In the genomic region with DNA sequence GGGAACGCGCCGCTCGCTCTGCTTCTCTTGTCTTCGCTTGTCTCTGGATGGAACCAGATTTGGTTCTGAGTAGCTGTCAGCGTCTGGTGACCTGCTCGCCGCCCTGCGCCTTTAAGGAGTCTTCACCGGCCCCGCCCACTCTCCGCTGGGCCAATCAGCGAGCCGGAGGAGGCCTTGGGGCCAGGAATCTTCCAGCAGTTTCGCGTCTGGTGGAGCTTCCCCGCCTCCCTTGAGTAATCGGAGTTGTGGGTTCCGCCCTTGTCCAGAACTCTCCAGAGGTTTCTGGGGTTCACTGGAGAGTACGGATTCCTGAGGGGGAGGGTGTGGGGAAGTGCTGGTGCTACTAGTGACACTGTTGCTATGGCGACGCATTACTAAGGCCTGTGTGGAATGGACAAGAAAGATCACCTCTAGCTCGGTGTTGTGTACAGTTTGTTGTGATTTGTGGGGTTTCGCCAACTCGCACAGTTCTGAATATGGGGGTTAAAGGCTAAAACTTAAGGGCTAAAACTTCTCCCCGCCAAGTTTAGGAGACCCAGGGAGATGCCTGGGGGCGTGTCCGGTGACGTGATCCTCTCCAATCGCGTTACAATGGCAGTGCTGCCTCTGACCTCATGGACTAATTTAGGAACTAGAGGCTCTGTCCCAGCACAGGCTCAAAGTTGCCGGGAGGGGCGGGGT, we compare ENCODE assay signal across 8 mouse cellular contexts. TPM values are rescaled to one million over a fixed set of nuclear protein-coding genes. Genes with fewer than 3 reads are reported as not detected.
A peak's percentile ranks its signal among the peaks of the same experiment; 100 is the strongest.
DNase-seq lines count a peak whose midpoint lies in the region; ATAC-seq and TF ChIP-seq lines count a peak whose summit lies in the region.
"Not testable (repeated sequence)": the region's sequence is repeated elsewhere in the genome, so short reads cannot be mapped to it uniquely, and the experiment has no call there.

TSS of gene Hspa1a (minus strand) at position 88 of the 681 bp plus-strand sequence.
TSS of gene Hspa1l (plus strand) at position 635 of the 681 bp plus-strand sequence.

- peak within 1 kb of the TSS; percentile 44 for H3K4me3 ChIP-seq in forebrain, embryonic 16.5 days (replicated peaks; ENCODE audit: low read length)
- H3K4me3 ChIP-seq in liver, embryonic 11.5 days (ENCODE audit: low read depth, low read length), result peak within 1 kb of the TSS; percentile 44
- H3K4me3 ChIP-seq in midbrain, postnatal 0 days (ENCODE audit: low read depth, low read length), result peak within 1 kb of the TSS; percentile 37

- peak; percentile 81 for DNase-seq in cerebellum, adult 8-10 months
- peak; percentile 91 for DNase-seq in heart, postnatal 10 days
- DNase-seq in kidney, postnatal 25 days, result peak; percentile 90 to 94
- peak; percentile 71 for DNase-seq in liver, embryonic 11.5 days (ENCODE audit: low spot score)
- DNase-seq in midbrain, postnatal 0 days (ENCODE audit: low spot score), result peak; percentile 78
- peak; percentile 54 to 63 for DNase-seq in spleen, adult 18-20 months

- H3K9me3 ChIP-seq in forebrain, embryonic 16.5 days (ENCODE audit: control insufficient read depth, low read length); liver, embryonic 11.5 days (ENCODE audit: control insufficient read depth, low read length); midbrain, postnatal 0 days (ENCODE audit: low read length): not testable (repeated sequence)

- 0 out of 2 replicates have a peak within 1 kb of the TSS, but pooled peaks have one; percentile 25 for H3K9ac ChIP-seq in forebrain, embryonic 16.5 days (replicated peaks; ENCODE audit: low read depth, low read length)
- peak within 1 kb of the TSS; percentile 34; the same call in 1 of the 2 replicates for H3K9ac ChIP-seq in liver, embryonic 11.5 days (ENCODE audit: low read depth, low read length)
- H3K9ac ChIP-seq in midbrain, postnatal 0 days (replicated peaks; ENCODE audit: low read length, poor library complexity, severe bottlenecking), result not testable (repeated sequence)

- not testable (repeated sequence) for H3K27ac ChIP-seq in forebrain, embryonic 16.5 days (ENCODE audit: low read length); liver, embryonic 11.5 days (ENCODE audit: low read depth, low read length)
- 0 out of 2 replicates have a peak within 1 kb of the TSS, but pooled peaks have one; percentile 26 for H3K27ac ChIP-seq in midbrain, postnatal 0 days (ENCODE audit: low read depth, low read length)

- H3K27me3 ChIP-seq in forebrain, embryonic 16.5 days (replicated peaks; ENCODE audit: control insufficient read depth, insufficient read depth, low read length), result peaks cover 18% of the 10 kb centered on the region
- H3K27me3 ChIP-seq in liver, embryonic 11.5 days (replicated peaks; ENCODE audit: control insufficient read depth, insufficient read depth, low read length), result peaks cover 40% of the 10 kb centered on the region
- H3K27me3 ChIP-seq in midbrain, postnatal 0 days (ENCODE audit: insufficient read depth, low read length), result peaks cover 18% of the 10 kb centered on the region

- not testable (repeated sequence) for TF ChIP-seq CTCF in midbrain, postnatal 0 days (IDR thresholded peaks at IDR 0.05)

- H3K4me1 ChIP-seq in forebrain, embryonic 16.5 days (replicated peaks; ENCODE audit: control insufficient read depth, insufficient read depth, low read length); liver, embryonic 11.5 days (replicated peaks; ENCODE audit: control insufficient read depth, insufficient read depth, low read length); midbrain, postnatal 0 days (ENCODE audit: insufficient read depth, low read length): not testable (repeated sequence)

- H3K4me2 ChIP-seq in forebrain, embryonic 16.5 days (ENCODE audit: low read length), result peak within 1 kb of the TSS; percentile 64
- peak within 1 kb of the TSS; percentile 87 for H3K4me2 ChIP-seq in liver, embryonic 11.5 days
- H3K4me2 ChIP-seq in midbrain, postnatal 0 days (ENCODE audit: low read depth, low read length, poor library complexity, severe bottlenecking), result peak within 1 kb of the TSS; percentile 64

- ATAC-seq in CD4-positive, CD25-positive, alpha-beta regulatory T cell, adult 4 months, result peak; percentile 95
- ATAC-seq in forebrain, embryonic 16.5 days, result peak; percentile 95
- peak; percentile 94 for ATAC-seq in liver, embryonic 11.5 days (replicated peaks; ENCODE audit: low FRiP score)
- ATAC-seq in midbrain, postnatal 0 days (ENCODE audit: low FRiP score), result peak; percentile 93

- not testable (repeated sequence) for H3K36me3 ChIP-seq in forebrain, embryonic 16.5 days (ENCODE audit: control insufficient read depth, insufficient read depth); liver, embryonic 11.5 days (ENCODE audit: control insufficient read depth, insufficient read depth, low read length); midbrain, postnatal 0 days (ENCODE audit: insufficient read depth, low read length)

- intact Hi-C loops in heart, postnatal 10 days (cut with DNase I), result not testable (repeated sequence)

- under 1% methylated on average over 31 of the region's 33 CpGs for WGBS in forebrain, embryonic 16.5 days
- WGBS in liver, embryonic 11.5 days, result 2% methylated on average over 25 of the region's 33 CpGs
- WGBS in midbrain, postnatal 0 days, result under 1% methylated on average over 25 of the region's 33 CpGs

RNA-seq across cellular contexts. Expression of gene Hspa1a, which starts in this region (rescaled TPM):
- polyA plus RNA-seq in CD4-positive, CD25-positive, alpha-beta regulatory T cell, adult 4 months (2017; shearing (Covaris generic)), result 1 to 10 TPM in 1 of 2 experiments, not detected in 1; 1.1 TPM
- 3.3 and 5.2 TPM in 2 replicates for polyA plus RNA-seq in forebrain, embryonic 16.5 days (2015; fragmentation: Nextera tagmentation; extraction: Ambion mirVana)
- 1 to 10 TPM; 2.6 TPM for total RNA-seq in heart, postnatal 10 days (2021)
- 4.7 and 5.7 TPM in 2 replicates for polyA plus RNA-seq in liver, embryonic 11.5 days (2014; fragmentation: Nextera tagmentation; extraction: Ambion mirVana)
- 34.9 TPM in 2 replicates for total RNA-seq in midbrain, postnatal 0 days (2014; rRNA removed)
- polyA plus RNA-seq in midbrain, postnatal 0 days (2015; fragmentation: Nextera tagmentation; extraction: Ambion mirVana), result 18.2 and 19.8 TPM in 2 replicates

RNA-seq across cellular contexts. Expression of gene Hspa1l, which starts in this region (rescaled TPM):
- 1 to 10 TPM in 1 of 2 experiments, under 1 TPM in 1; 0.17 to 1.3 TPM for polyA plus RNA-seq in CD4-positive, CD25-positive, alpha-beta regulatory T cell, adult 4 months (2017; shearing (Covaris generic))
- 1.5 and 1.7 TPM in 2 replicates for polyA plus RNA-seq in forebrain, embryonic 16.5 days (2015; fragmentation: Nextera tagmentation; extraction: Ambion mirVana)
- total RNA-seq in heart, postnatal 10 days (2021), result 1 to 10 TPM; 4.0 to 4.1 TPM
- polyA plus RNA-seq in liver, embryonic 11.5 days (2014; fragmentation: Nextera tagmentation; extraction: Ambion mirVana), result 0.66 and 1.5 TPM in 2 replicates
- 1.4 and 1.6 TPM in 2 replicates for total RNA-seq in midbrain, postnatal 0 days (2014; rRNA removed)
- 0.73 and 0.81 TPM in 2 replicates for polyA plus RNA-seq in midbrain, postnatal 0 days (2015; fragmentation: Nextera tagmentation; extraction: Ambion mirVana)
